Mouse (Mus musculus) heart, embryonic 14.5 days (tissue): ENCODE measurements around the gene Gm904. TPM values are rescaled to one million over a fixed set of nuclear protein-coding genes. Genes with fewer than 3 reads are reported as not detected.
"Not testable (repeated sequence)": the region's sequence is repeated elsewhere in the genome, so short reads cannot be mapped to it uniquely, and the experiment has no call there.

Source experiments
- ATAC-seq: fragments of 200-750 bp; cut with Nextera tagmentation; 2 replicates; pipeline ENCODE4 v1.8.0; 2017; ENCODE audit warnings: low read depth, moderate TSS enrichment; ENCODE audit not compliant: insufficient number of reproducible peaks, insufficient read depth, low FRiP score
- H3K27ac ChIP-seq, 2 experiments: fragments of 200-500 bp in 1 of 2; fragments of 300-500 bp in 1 of 2; sonication (generic) in 1 of 2; replicated peaks in 1 of 2; 2 replicates each; pipeline ENCODE4 v1.5.1; 2012 to 2014; ENCODE audit warnings: low read depth in 2 of 2, low read length in 2 of 2, control low read depth in 1 of 2, mild to moderate bottlenecking in 1 of 2, mixed read lengths in 1 of 2; ENCODE audit not compliant: control insufficient read depth in 1 of 2, insufficient read depth in 1 of 2
- H3K27me3 ChIP-seq: fragments of 300-500 bp; sonication (generic); 2 replicates; pipeline ENCODE4 v1.6.1; 2014; ENCODE audit warnings: mild to moderate bottlenecking, low read length, control low read depth; ENCODE audit not compliant: control insufficient read depth, insufficient read depth
- H3K36me3 ChIP-seq: fragments of 300-500 bp; sonication (generic); 2 replicates; pipeline ENCODE4 v1.6.1; 2014; ENCODE audit warnings: mild to moderate bottlenecking, control low read depth, low read length, mixed read lengths; ENCODE audit not compliant: control insufficient read depth, insufficient read depth
- H3K4me1 ChIP-seq, 2 experiments: fragments of 200-500 bp in 1 of 2; fragments of 300-500 bp in 1 of 2; sonication (generic) in 1 of 2; 2 replicates each; pipeline ENCODE4 v1.6.1; 2012 to 2014; ENCODE audit warnings: low read length in 2 of 2, control low read depth in 1 of 2, mixed read lengths in 1 of 2; ENCODE audit not compliant: control insufficient read depth in 2 of 2, insufficient read depth in 2 of 2
- H3K4me2 ChIP-seq: fragments of 300-500 bp; sonication (generic); 2 replicates; pipeline ENCODE4 v1.6.1; 2014; ENCODE audit warnings: mild to moderate bottlenecking, low read length
- H3K4me3 ChIP-seq, 2 experiments: fragments of 200-500 bp in 1 of 2; fragments of 300-500 bp in 1 of 2; sonication (generic) in 1 of 2; 2 replicates each; pipeline ENCODE4 v1.5.1; 2012 to 2014; ENCODE audit warnings: low read length in 2 of 2, mild to moderate bottlenecking in 2 of 2, control low read depth in 1 of 2, low read depth in 1 of 2, moderate library complexity in 1 of 2; ENCODE audit not compliant: control insufficient read depth in 1 of 2, insufficient read depth in 1 of 2
- H3K9ac ChIP-seq: fragments of 300-500 bp; sonication (generic); 2 replicates; pipeline ENCODE4 v1.6.1; 2014; ENCODE audit warnings: mild to moderate bottlenecking, low read length
- H3K9me3 ChIP-seq: fragments of 300-500 bp; sonication (generic); 2 replicates; pipeline ENCODE4 v1.6.1; 2016; ENCODE audit warnings: low read length, control low read depth; ENCODE audit not compliant: control insufficient read depth
- WGBS: fragments of 180-500 bp; shearing (Covaris S2); extraction: QIAGEN DNeasy Blood & Tissue Kit; methylation state at CpG from one replicate; pipeline ENCODE4 v1.1.7; 2014; 5-methylcytosine and 5-hydroxymethylcytosine counted together
- microRNA-seq: library from miRNA; unstranded; fragments of <30 nt; microRNA quantifications from one replicate; pipeline ENCODE4, GENCODE M21; 2016
- polyA plus RNA-seq: library from polyadenylated mRNA; unstranded; fragments of >200 nt; fragmentation: Nextera tagmentation; extraction: Ambion mirVana; gene quantifications from 2 replicates; pipeline ENCODE4 v1.2.1, GENCODE M21; 2014

Gm904 gene
- not detected in 2 replicates for polyA plus RNA-seq

GRCm38 (mm10) chr13:50642928-50643327, at the start of gene Gm904:
TSS of gene Gm904 (plus strand) at chr13:50643228.
- H3K4me3 ChIP-seq, ATAC-seq, H3K4me2 ChIP-seq, H3K4me1 ChIP-seq, H3K9ac ChIP-seq, H3K36me3 ChIP-seq, H3K27me3 ChIP-seq, H3K9me3 ChIP-seq, H3K27ac ChIP-seq: not testable (repeated sequence)

- not testable (repeated sequence) for ATAC-seq, H3K4me3 ChIP-seq
- WGBS = 45% methylated on average over 2 of the region's 2 CpGs
These were observed 5.7 kb downstream of the Gm904 start for GRCm38 (mm10) chr13:50648771-50649170.

More at GRCm38 (mm10) chr13:50648771-50649170, 5.7 kb downstream of the Gm904 start:
- not testable (repeated sequence) for H3K9ac ChIP-seq, H3K9me3 ChIP-seq, H3K36me3 ChIP-seq, H3K27me3 ChIP-seq, H3K4me2 ChIP-seq, H3K27ac ChIP-seq, H3K4me1 ChIP-seq

Small RNA genes lying within 50 kb of the gene (microRNA-seq; reads per million reads assigned to microRNA genes)
- gene Gm23952 (not detected), gene Mir683-2 (not detected)

Other genes with a start within 250 kb of the Gm904 start
- gene Fbxw17, start 225.4 kb upstream of the Gm904 start, polyA plus RNA-seq = 23.6 and 27.2 TPM in 2 replicates
- gene Gm47429, start 199.3 kb upstream of the Gm904 start, polyA plus RNA-seq = not detected in 2 replicates
- not detected in 2 replicates for gene Nutm2, start 175.9 kb upstream of the Gm904 start, polyA plus RNA-seq
- not detected in 2 replicates for gene Gm8765, start 55.1 kb downstream of the Gm904 start, polyA plus RNA-seq